10 mouse cellular contexts compared by ENCODE assay signal in genomic region chr7:62045743-62046451, GRCm38 (mm10).
A peak's percentile ranks its signal among the peaks of the same experiment; 100 is the strongest.
DNase-seq lines count a peak whose midpoint lies in the region; ATAC-seq and TF ChIP-seq lines count a peak whose summit lies in the region.
"Had no signal": no experiment of that assay in that cellular context is flagged by ENCODE, and none has a peak within 500 bp of the region (broad histone marks: within the 10 kb centered on the region; RNA-seq: fewer than 3 reads in every experiment).

No protein-coding gene starts in this region.

- H3K9me3 ChIP-seq in hindbrain, embryonic 11.5 days (ENCODE audit: control insufficient read depth, low read length), result no peaks in the 10 kb centered on the region
- H3K9me3 ChIP-seq in hindbrain, embryonic 10.5 days, result peaks cover 5% of the 10 kb centered on the region; the same call in 1 of the 2 replicates
- no peaks in the 10 kb centered on the region for H3K9me3 ChIP-seq in forebrain, postnatal 0 days (ENCODE audit: low read length)
- H3K9me3 ChIP-seq: limb, embryonic 15.5 days had no signal

- TF ChIP-seq POLR2A in lung, adult 2 months (IDR thresholded peaks at IDR 0.05; ENCODE audit: borderline replicate concordance, extremely low read depth, low read depth, low read length), result no peak

- no peak overlapping the region for H3K4me3 ChIP-seq in hindbrain, embryonic 11.5 days (ENCODE audit: low read depth, low read length)
- H3K4me3 ChIP-seq in hindbrain, embryonic 10.5 days, result no peak overlapping the region
- no peak overlapping the region for H3K4me3 ChIP-seq in forebrain, postnatal 0 days (ENCODE audit: low read depth, low read length)
- H3K4me3 ChIP-seq in lung, adult 2 months (replicated peaks; ENCODE audit: extremely low read depth, low read depth, low read length), result no peak overlapping the region
- H3K4me3 ChIP-seq: limb, embryonic 15.5 days had no signal

- 62% methylated on average over 3 of the region's 3 CpGs for WGBS in hindbrain, embryonic 11.5 days
- whole genome bisulfite sequencing in hindbrain, embryonic 10.5 days, result 66% methylated on average over 3 of the region's 3 CpGs
- WGBS in forebrain, postnatal 0 days, result 42% methylated on average over 3 of the region's 3 CpGs
- WGBS in lung, adult 2 months, result 40% methylated on average over 3 of the region's 3 CpGs

- H3K9ac ChIP-seq in hindbrain, embryonic 11.5 days (ENCODE audit: low read depth, low read length), result no peak overlapping the region
- no peak overlapping the region for H3K9ac ChIP-seq in forebrain, postnatal 0 days
- H3K9ac ChIP-seq: limb, embryonic 15.5 days had no signal

- H3K4me1 ChIP-seq in hindbrain, embryonic 11.5 days (replicated peaks; ENCODE audit: control insufficient read depth, insufficient read depth, low read length), result no peaks in the 10 kb centered on the region
- H3K4me1 ChIP-seq in hindbrain, embryonic 10.5 days (replicated peaks), result no peaks in the 10 kb centered on the region
- no peaks in the 10 kb centered on the region for H3K4me1 ChIP-seq in forebrain, postnatal 0 days (ENCODE audit: insufficient read depth)
- no peaks in the 10 kb centered on the region for H3K4me1 ChIP-seq in lung, adult 2 months (ENCODE audit: control insufficient read depth, insufficient read depth, low read length)
- H3K4me1 ChIP-seq: limb, embryonic 15.5 days had no signal

- TF ChIP-seq CTCF in forebrain, postnatal 0 days (IDR thresholded peaks at IDR 0.05; ENCODE audit: low read depth), result no peak
- TF ChIP-seq CTCF in lung, adult 2 months (IDR thresholded peaks at IDR 0.05; ENCODE audit: insufficient read depth, low read length), result no peak

- ATAC-seq in hindbrain, embryonic 11.5 days (ENCODE audit: low FRiP score), result peak; percentile 93
- ATAC-seq in forebrain, postnatal 0 days, result peak; percentile 94

- H3K27ac ChIP-seq in hindbrain, embryonic 11.5 days (ENCODE audit: low read depth, low read length), result 0 out of 2 replicates have a peak overlapping the region, but pooled peaks have one; percentile 30
- H3K27ac ChIP-seq in hindbrain, embryonic 10.5 days, result no peak overlapping the region
- H3K27ac ChIP-seq in forebrain, postnatal 0 days (ENCODE audit: low read depth, low read length), result peak overlapping the region; percentile 57
- H3K27ac ChIP-seq: limb, embryonic 15.5 days had no signal

- H3K27me3 ChIP-seq in hindbrain, embryonic 11.5 days (ENCODE audit: control insufficient read depth, insufficient read depth, low read length), result no peaks in the 10 kb centered on the region
- no peaks in the 10 kb centered on the region for H3K27me3 ChIP-seq in hindbrain, embryonic 10.5 days (ENCODE audit: insufficient read depth, poor library complexity, severe bottlenecking)
- no peaks in the 10 kb centered on the region for H3K27me3 ChIP-seq in forebrain, postnatal 0 days (ENCODE audit: insufficient read depth, low read length)
- H3K27me3 ChIP-seq: CH12.LX; limb, embryonic 15.5 days had no signal

- no peaks in the 10 kb centered on the region for H3K36me3 ChIP-seq in hindbrain, embryonic 11.5 days (ENCODE audit: control insufficient read depth, insufficient read depth, low read length)
- no peaks in the 10 kb centered on the region for H3K36me3 ChIP-seq in hindbrain, embryonic 10.5 days
- no peaks in the 10 kb centered on the region for H3K36me3 ChIP-seq in forebrain, postnatal 0 days (ENCODE audit: insufficient read depth)
- H3K36me3 ChIP-seq: limb, embryonic 15.5 days had no signal

- H3K4me2 ChIP-seq in hindbrain, embryonic 11.5 days (replicated peaks; ENCODE audit: low read depth, low read length), result no peak overlapping the region
- no peak overlapping the region for H3K4me2 ChIP-seq in forebrain, postnatal 0 days (ENCODE audit: low read depth)
- H3K4me2 ChIP-seq: limb, embryonic 15.5 days had no signal

- peak; percentile 10 for DNase-seq in hindbrain, embryonic 11.5 days (ENCODE audit: low spot score)
- no peak for DNase-seq in hindbrain, embryonic 10.5 days (ENCODE audit: low spot score)
- peak; percentile 64 for DNase-seq in forebrain, postnatal 0 days
- peak; percentile 4 for DNase-seq in left cerebral cortex, adult 11 months (ENCODE audit: low spot score)
- peak; percentile 8 for DNase-seq in right cerebral cortex, adult 18-20 months
- DNase-seq in kidney, adult 8-10 months, result no peak
- no peak for DNase-seq in lung, adult 2 months
- DNase-seq in urinary bladder, postnatal 25 days (ENCODE audit: low spot score), result no peak

Comparison
In these comparisons a context has a peak if more than half of its experiments do, and no peak if none do; other contexts are left out.
1. DNase-seq: peak in hindbrain, embryonic 11.5 days (single experiment), forebrain, postnatal 0 days (single experiment), left cerebral cortex, adult 11 months (single experiment) and right cerebral cortex, adult 18-20 months (single experiment); none in hindbrain, embryonic 10.5 days (single experiment), kidney, adult 8-10 months (0 of 2), lung, adult 2 months (single experiment) and urinary bladder, postnatal 25 days (single experiment).